Mouse (Mus musculus) E14TG2a.4 (cell line): ENCODE results near the gene Nfyb.

ENCODE experiments used
- H3K27me3 ChIP-seq: 2 replicates; pipeline ENCODE4 v1.6.1; 2014; ENCODE audit warnings: low read length, control low read depth; ENCODE audit not compliant: insufficient read depth
- H3K36me3 ChIP-seq: 2 replicates; pipeline ENCODE4 v1.6.1; 2014; ENCODE audit warnings: low read length, control low read depth; ENCODE audit not compliant: insufficient read depth
- H3K4me1 ChIP-seq: replicated peaks from 2 replicates; pipeline ENCODE4 v1.6.1; 2014; ENCODE audit warnings: low read depth, low read length, control low read depth
- H3K4me3 ChIP-seq: replicated peaks from 2 replicates; pipeline ENCODE4 v1.5.1; 2014; ENCODE audit warnings: mild to moderate bottlenecking, low read length
- H3K9me3 ChIP-seq: 2 replicates; pipeline ENCODE4 v1.6.1; 2014; ENCODE audit warnings: low read length, control low read depth
- CTCF ChIP-seq: conservative IDR thresholded peaks from 2 replicates; pipeline ENCODE4 v1.5.1; 2014; ENCODE audit warnings: low read length
- NANOG ChIP-seq: IDR thresholded peaks from 2 replicates; pipeline ENCODE4 v1.6.1; 2014; ENCODE audit warnings: borderline replicate concordance, low read length, mixed read lengths
- POU5F1 ChIP-seq: IDR thresholded peaks from 2 replicates; pipeline ENCODE4 v1.6.1; 2014; ENCODE audit warnings: low read length, borderline replicate concordance

Gene Nfyb

GRCm38 (mm10) chr10:82791713-82792112, 27.8 kb upstream of the Nfyb start:
- Histone ChIP-seq H3K9me3 (no peaks in the 10 kb centered on the region), H3K27me3 (peaks cover 3% of the 10 kb centered on the region; the same call in 1 of the 2 replicates), H3K36me3 (no peaks in the 10 kb centered on the region), H3K4me1 (peaks cover 26% of the 10 kb centered on the region), H3K4me3 (no peak overlapping the region)
- TF ChIP-seq CTCF (peak; percentile 49), POU5F1 (no peak)

DNA sequence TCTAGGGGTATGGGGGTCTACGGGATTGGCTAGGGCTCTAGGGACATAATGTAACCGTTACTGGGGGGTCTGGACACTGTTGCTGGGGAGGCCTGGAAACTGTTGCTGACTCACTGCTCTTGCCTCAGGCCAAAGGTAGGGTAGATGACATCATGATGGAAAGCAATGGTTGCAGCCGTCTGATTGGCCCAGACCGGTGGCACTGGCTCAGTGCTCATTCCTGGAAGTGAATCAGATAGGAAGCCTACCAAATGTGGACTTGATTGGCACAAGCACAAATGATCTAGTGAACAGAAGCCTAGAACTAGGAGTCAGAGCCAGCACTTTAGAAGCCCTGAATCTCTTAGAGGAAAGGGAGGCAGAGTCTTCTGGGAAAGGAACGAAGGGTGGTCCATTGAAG, 26.6 kb upstream of the Nfyb start:
- TF ChIP-seq CTCF (no peak), NANOG (no peak), POU5F1 (no peak)
- Histone ChIP-seq H3K4me3 (no peak overlapping the region), H3K36me3 (no peaks in the 10 kb centered on the region), H3K27me3 (peaks cover 3% of the 10 kb centered on the region; the same call in 1 of the 2 replicates), H3K9me3 (no peaks in the 10 kb centered on the region), H3K4me1 (peaks cover 16% of the 10 kb centered on the region)

DNA sequence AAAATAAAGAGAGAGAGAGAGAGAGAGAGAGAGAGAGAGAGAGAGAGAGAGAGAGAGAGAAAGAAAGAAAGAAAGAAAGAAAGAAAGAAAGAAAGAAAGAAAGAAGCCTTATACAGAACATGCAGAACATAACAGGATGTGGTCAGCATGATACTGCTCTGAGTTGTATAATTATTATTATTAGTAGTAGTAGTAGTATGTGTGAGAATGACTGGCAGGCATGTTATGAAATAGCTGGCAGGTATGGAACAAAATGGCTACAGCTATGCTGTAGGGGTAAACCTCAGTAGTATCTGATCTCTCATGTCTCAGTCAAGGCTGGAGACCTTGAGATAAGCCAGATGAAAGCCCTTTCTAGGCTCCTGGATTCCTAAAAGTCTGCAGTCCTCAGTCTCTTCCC, 25.2 kb upstream of the Nfyb start:
- Histone ChIP-seq H3K4me1 (peaks cover 7% of the 10 kb centered on the region; the same call in 1 of the 2 replicates), H3K27me3 (peaks cover 3% of the 10 kb centered on the region; the same call in 1 of the 2 replicates), H3K9me3 (no peaks in the 10 kb centered on the region), H3K4me3 (no peak overlapping the region), H3K36me3 (no peaks in the 10 kb centered on the region)
- TF ChIP-seq POU5F1 = no peak
- no peak for TF ChIP-seq NANOG

GRCm38 (mm10) chr10:82782472-82782871, 18.5 kb upstream of the Nfyb start:
- Histone ChIP-seq H3K36me3 (no peaks in the 10 kb centered on the region), H3K27me3 (no peaks in the 10 kb centered on the region), H3K4me1 (peaks cover 37% of the 10 kb centered on the region), H3K4me3 (no peak overlapping the region), H3K9me3 (no peaks in the 10 kb centered on the region)
- TF ChIP-seq CTCF = 0 out of 2 replicates have a peak, but pooled peaks have one; percentile 25
- TF ChIP-seq POU5F1 = no peak
- no peak for TF ChIP-seq NANOG

- H3K36me3 ChIP-seq = no peaks in the 10 kb centered on the region
Measured at GRCm38 (mm10) chr10:82780816-82781215, 16.9 kb upstream of the Nfyb start.

GRCm38 (mm10) chr10:82780322-82780721, 16.4 kb upstream of the Nfyb start:
- TF ChIP-seq CTCF (no peak), POU5F1 (no peak), NANOG (no peak)
- Histone ChIP-seq H3K4me3 (no peak overlapping the region), H3K27me3 (no peaks in the 10 kb centered on the region), H3K9me3 (no peaks in the 10 kb centered on the region), H3K36me3 (no peaks in the 10 kb centered on the region), H3K4me1 (peaks cover 56% of the 10 kb centered on the region)

More at GRCm38 (mm10) chr10:82780816-82781215, 16.9 kb upstream of the Nfyb start:
- Histone ChIP-seq H3K4me1 (peaks cover 53% of the 10 kb centered on the region), H3K9me3 (no peaks in the 10 kb centered on the region), H3K27me3 (no peaks in the 10 kb centered on the region), H3K4me3 (no peak overlapping the region)
- TF ChIP-seq CTCF (no peak), NANOG (no peak), POU5F1 (no peak)

- no peaks in the 10 kb centered on the region for H3K9me3 ChIP-seq
- H3K27me3 ChIP-seq = no peaks in the 10 kb centered on the region
- TF ChIP-seq CTCF = no peak
- no peak for TF ChIP-seq POU5F1
- TF ChIP-seq NANOG = no peak
- H3K4me3 ChIP-seq = no peak overlapping the region
- H3K4me1 ChIP-seq = peaks cover 58% of the 10 kb centered on the region
- H3K36me3 ChIP-seq = no peaks in the 10 kb centered on the region
Measured at GRCm38 (mm10) chr10:82779831-82780230, 15.9 kb upstream of the Nfyb start.

DNA sequence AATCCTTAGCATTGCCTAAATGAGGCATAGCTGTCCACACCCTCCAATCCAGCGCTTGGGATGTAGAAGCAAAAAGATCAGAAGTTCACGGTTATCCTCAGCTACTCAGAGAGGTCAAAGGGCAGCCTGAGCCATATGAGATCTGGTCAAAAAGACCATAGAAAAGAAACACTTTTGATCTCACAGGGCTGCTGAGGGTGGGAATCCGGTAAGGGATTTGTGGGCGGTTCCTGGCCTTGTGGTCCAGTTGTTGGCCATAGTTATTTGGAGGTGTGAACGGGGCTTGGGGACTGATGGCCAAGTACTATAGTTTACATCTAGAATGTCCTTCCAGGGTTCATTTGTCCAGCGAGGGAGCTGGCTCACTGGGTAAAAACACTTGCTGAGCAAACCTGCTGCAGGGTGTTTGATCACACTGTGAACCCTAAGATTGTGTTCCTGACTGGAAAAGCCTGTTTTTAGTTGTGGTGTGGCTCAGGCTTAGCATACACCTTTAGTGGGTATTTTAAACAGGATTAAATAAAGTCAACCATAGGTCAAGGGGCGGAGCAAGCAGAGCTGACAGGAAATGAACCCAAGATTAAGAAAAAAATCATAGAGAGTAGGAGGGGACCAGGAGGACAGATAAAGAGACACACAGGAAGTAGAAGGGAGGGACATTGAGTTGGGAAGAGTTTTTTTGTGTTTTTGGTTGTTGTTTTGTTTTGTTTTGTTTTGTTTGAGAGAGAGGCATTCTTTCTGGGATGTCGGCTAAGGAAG, 15.0 kb upstream of the Nfyb start:
- H3K36me3 ChIP-seq = no peaks in the 10 kb centered on the region
- no peaks in the 10 kb centered on the region for H3K9me3 ChIP-seq

More for the DNA sequence above, 15.0 kb upstream of the Nfyb start:
- no peaks in the 10 kb centered on the region for H3K27me3 ChIP-seq
- H3K4me3 ChIP-seq = no peak overlapping the region
- no peak for TF ChIP-seq POU5F1
- no peak for TF ChIP-seq NANOG
- no peak for TF ChIP-seq CTCF
- peaks cover 59% of the 10 kb centered on the region for H3K4me1 ChIP-seq
